Mouse (Mus musculus): ENCODE results near the gene 1700001P01Rik. TPM values are rescaled to one million over a fixed set of nuclear protein-coding genes. Genes with fewer than 3 reads are reported as not detected.

1700001P01Rik gene
- polyA plus RNA-seq, 1 experiment from 2014 or later: not detected

DNA sequence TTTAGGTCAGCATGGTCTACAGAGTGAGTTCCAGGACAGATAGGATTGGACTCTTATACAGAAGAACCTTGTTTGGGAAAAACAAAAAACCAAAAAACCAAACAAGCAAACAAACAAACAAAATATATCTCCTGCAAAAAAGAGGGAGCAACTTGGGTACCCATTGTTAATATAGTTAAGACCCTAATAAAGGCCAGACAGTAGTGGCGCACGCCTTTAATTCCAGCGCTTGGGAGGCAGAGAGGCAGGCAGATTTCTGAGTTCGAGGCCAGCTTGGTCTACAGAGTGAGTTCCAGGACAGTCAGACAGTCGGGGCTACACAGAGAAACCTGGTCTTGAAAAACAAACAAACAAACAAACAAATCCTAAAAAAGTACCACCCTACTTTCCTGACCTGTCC lies 14.0 kb upstream of the 1700001P01Rik start:
- Histone ChIP-seq H3K9me3 (replicated peaks; ENCODE audit: control insufficient read depth, low read length) (no peaks in the 10 kb centered on the region), H3K27me3 (ENCODE audit: control insufficient read depth, insufficient read depth, low read length) (no peaks in the 10 kb centered on the region), H3K9ac (ENCODE audit: low read length) (no peak overlapping the region), H3K4me3 (replicated peaks; ENCODE audit: low read length) (no peak overlapping the region), H3K27ac (ENCODE audit: low read length) (no peak overlapping the region), H3K36me3 (ENCODE audit: control insufficient read depth, insufficient read depth, low read length) (no peaks in the 10 kb centered on the region), H3K4me1 (ENCODE audit: control insufficient read depth, insufficient read depth, low read length) (no peaks in the 10 kb centered on the region), H3K4me2 (ENCODE audit: low read depth, low read length) (no peak overlapping the region)
- no peak for ATAC-seq (ENCODE audit: insufficient read depth, low FRiP score)
- 83% methylated on average over 5 of the region's 5 CpGs for WGBS

GRCm38 (mm10) chr11:97787961-97788360 lies 12.2 kb upstream of the 1700001P01Rik start:
- 87% methylated on average over 3 of the region's 3 CpGs for WGBS
- H3K4me3 ChIP-seq (replicated peaks; ENCODE audit: low read length): no peak overlapping the region
- H3K4me1 ChIP-seq (ENCODE audit: control insufficient read depth, insufficient read depth, low read length): no peaks in the 10 kb centered on the region
- H3K9me3 ChIP-seq (replicated peaks; ENCODE audit: control insufficient read depth, low read length): no peaks in the 10 kb centered on the region
- no peak overlapping the region for H3K27ac ChIP-seq (ENCODE audit: low read length)
- H3K27me3 ChIP-seq (ENCODE audit: control insufficient read depth, insufficient read depth, low read length): no peaks in the 10 kb centered on the region
- ATAC-seq (ENCODE audit: insufficient read depth, low FRiP score): no peak
- no peak overlapping the region for H3K9ac ChIP-seq (ENCODE audit: low read length)
- H3K36me3 ChIP-seq (ENCODE audit: control insufficient read depth, insufficient read depth, low read length): no peaks in the 10 kb centered on the region
- no peak overlapping the region for H3K4me2 ChIP-seq (ENCODE audit: low read depth, low read length)

GRCm38 (mm10) chr11:97782564-97782895 lies 6.8 kb upstream of the 1700001P01Rik start:
- H3K9ac ChIP-seq (ENCODE audit: low read length): peak overlapping the region; percentile 81
- peak overlapping the region; percentile 86 for H3K27ac ChIP-seq (ENCODE audit: low read length)
- H3K4me2 ChIP-seq (ENCODE audit: low read depth, low read length): peak overlapping the region; percentile 70
- WGBS: under 1% methylated on average over 10 of the region's 10 CpGs
- peaks cover 14% of the 10 kb centered on the region for H3K4me1 ChIP-seq (ENCODE audit: control insufficient read depth, insufficient read depth, low read length)
- peaks cover 28% of the 10 kb centered on the region for H3K36me3 ChIP-seq (ENCODE audit: control insufficient read depth, insufficient read depth, low read length)
- no peak for ATAC-seq (ENCODE audit: insufficient read depth, low FRiP score)
- H3K4me3 ChIP-seq (replicated peaks; ENCODE audit: low read length): peak overlapping the region; percentile 98
- no peaks in the 10 kb centered on the region for H3K9me3 ChIP-seq (replicated peaks; ENCODE audit: control insufficient read depth, low read length)
- H3K27me3 ChIP-seq (ENCODE audit: control insufficient read depth, insufficient read depth, low read length): no peaks in the 10 kb centered on the region

- peak within 1 kb of the TSS; percentile 86 for H3K27ac ChIP-seq (ENCODE audit: low read length)
- peak within 1 kb of the TSS; percentile 72 for H3K4me2 ChIP-seq (ENCODE audit: low read depth, low read length)
- H3K36me3 ChIP-seq (ENCODE audit: control insufficient read depth, insufficient read depth, low read length): peaks cover 33% of the 10 kb centered on the region
- H3K9ac ChIP-seq (ENCODE audit: low read length): peak within 1 kb of the TSS; percentile 99
- H3K4me3 ChIP-seq (replicated peaks; ENCODE audit: low read length): peak within 1 kb of the TSS; percentile 98
- peaks cover 14% of the 10 kb centered on the region for H3K4me1 ChIP-seq (ENCODE audit: control insufficient read depth, insufficient read depth, low read length)
- peak; percentile 97 for ATAC-seq (ENCODE audit: insufficient read depth, low FRiP score)
- H3K27me3 ChIP-seq (ENCODE audit: control insufficient read depth, insufficient read depth, low read length): no peaks in the 10 kb centered on the region
- WGBS: under 1% methylated on average over 67 of the region's 67 CpGs
- no peaks in the 10 kb centered on the region for H3K9me3 ChIP-seq (replicated peaks; ENCODE audit: control insufficient read depth, low read length)
Measured at GRCm38 (mm10) chr11:97781832-97782563, 6.3 kb upstream of the 1700001P01Rik start, which contains the start of gene Rpl23. Gene Rpl23, minus strand, starts transcription at chr11:97782437.

- peaks cover 33% of the 10 kb centered on the region for H3K36me3 ChIP-seq (ENCODE audit: control insufficient read depth, insufficient read depth, low read length)
- H3K27ac ChIP-seq (ENCODE audit: low read length): peak overlapping the region; percentile 86
- ATAC-seq (ENCODE audit: insufficient read depth, low FRiP score): no peak
- H3K27me3 ChIP-seq (ENCODE audit: control insufficient read depth, insufficient read depth, low read length): no peaks in the 10 kb centered on the region
- peaks cover 14% of the 10 kb centered on the region for H3K4me1 ChIP-seq (ENCODE audit: control insufficient read depth, insufficient read depth, low read length)
- H3K9me3 ChIP-seq (replicated peaks; ENCODE audit: control insufficient read depth, low read length): no peaks in the 10 kb centered on the region
- H3K4me2 ChIP-seq (ENCODE audit: low read depth, low read length): peak overlapping the region; percentile 72
- peak overlapping the region; percentile 99 for H3K9ac ChIP-seq (ENCODE audit: low read length)
- peak overlapping the region; percentile 98 for H3K4me3 ChIP-seq (replicated peaks; ENCODE audit: low read length)
- WGBS: 2% methylated on average over 11 of the region's 11 CpGs
Measured at GRCm38 (mm10) chr11:97781478-97781831, 5.7 kb upstream of the 1700001P01Rik start.

- H3K4me1 ChIP-seq (ENCODE audit: control insufficient read depth, insufficient read depth, low read length): peaks cover 14% of the 10 kb centered on the region
- peaks cover 33% of the 10 kb centered on the region for H3K36me3 ChIP-seq (ENCODE audit: control insufficient read depth, insufficient read depth, low read length)
- H3K9me3 ChIP-seq (replicated peaks; ENCODE audit: control insufficient read depth, low read length): no peaks in the 10 kb centered on the region
- ATAC-seq (ENCODE audit: insufficient read depth, low FRiP score): no peak
- peak overlapping the region; percentile 98 for H3K4me3 ChIP-seq (replicated peaks; ENCODE audit: low read length)
- H3K4me2 ChIP-seq (ENCODE audit: low read depth, low read length): peak overlapping the region; percentile 72
- no peak overlapping the region for H3K27ac ChIP-seq (ENCODE audit: low read length)
- 82% methylated on average over 2 of the region's 2 CpGs for WGBS
- peak overlapping the region; percentile 99 for H3K9ac ChIP-seq (ENCODE audit: low read length)
- no peaks in the 10 kb centered on the region for H3K27me3 ChIP-seq (ENCODE audit: control insufficient read depth, insufficient read depth, low read length)
Measured at GRCm38 (mm10) chr11:97779968-97780701, 4.4 kb upstream of the 1700001P01Rik start.

DNA sequence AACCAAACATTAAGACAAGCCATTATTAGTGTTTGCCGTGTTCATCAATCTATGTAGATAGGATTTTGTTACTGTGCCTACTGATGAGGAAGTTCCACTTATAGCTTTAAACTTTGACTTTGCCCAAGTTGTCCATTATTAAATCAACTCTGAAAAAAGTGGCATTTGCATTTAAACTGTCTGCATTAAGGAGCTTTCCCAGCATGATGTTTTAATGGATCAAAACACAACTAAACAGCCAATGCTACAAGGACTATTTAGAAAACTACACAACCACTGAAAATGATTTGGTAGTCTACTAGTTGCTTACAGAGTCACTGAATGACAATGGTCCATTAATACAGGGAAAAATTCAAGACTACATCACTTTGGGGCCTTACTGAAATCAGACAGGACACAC lies 3.2 kb upstream of the 1700001P01Rik start:
- Histone ChIP-seq H3K9me3 (replicated peaks; ENCODE audit: control insufficient read depth, low read length) (no peaks in the 10 kb centered on the region), H3K36me3 (ENCODE audit: control insufficient read depth, insufficient read depth, low read length) (peaks cover 33% of the 10 kb centered on the region), H3K4me3 (replicated peaks; ENCODE audit: low read length) (no peak overlapping the region), H3K27ac (ENCODE audit: low read length) (no peak overlapping the region), H3K4me1 (ENCODE audit: control insufficient read depth, insufficient read depth, low read length) (peaks cover 14% of the 10 kb centered on the region), H3K27me3 (ENCODE audit: control insufficient read depth, insufficient read depth, low read length) (no peaks in the 10 kb centered on the region), H3K9ac (ENCODE audit: low read length) (no peak overlapping the region), H3K4me2 (ENCODE audit: low read depth, low read length) (no peak overlapping the region)
- no peak for ATAC-seq (ENCODE audit: insufficient read depth, low FRiP score)
- 86% methylated on average over 1 of the region's 1 CpGs for WGBS

DNA sequence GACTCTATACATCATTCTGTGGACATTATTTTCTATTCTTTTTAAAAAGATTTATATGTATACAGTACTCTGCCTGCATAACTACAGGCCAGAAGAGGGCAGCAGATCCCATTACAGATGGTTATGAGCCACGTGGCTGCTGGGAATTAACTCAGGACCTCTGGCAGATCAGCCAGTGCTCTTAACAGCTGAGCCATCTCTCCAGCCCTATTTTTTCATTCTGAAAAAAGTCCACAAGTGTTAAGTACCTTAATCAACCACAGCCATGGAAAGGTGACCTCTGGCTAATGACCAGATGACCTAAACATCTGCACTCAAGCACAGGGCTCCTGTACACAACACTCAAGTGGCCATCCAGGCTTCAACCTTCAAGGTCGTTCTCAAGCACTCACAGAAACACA lies 1.4 kb upstream of the 1700001P01Rik start:
- ATAC-seq (ENCODE audit: insufficient read depth, low FRiP score): 0 out of 2 replicates have a peak, but pooled peaks have one; percentile 18
- Histone ChIP-seq H3K4me1 (ENCODE audit: control insufficient read depth, insufficient read depth, low read length) (peaks cover 14% of the 10 kb centered on the region), H3K9me3 (replicated peaks; ENCODE audit: control insufficient read depth, low read length) (no peaks in the 10 kb centered on the region), H3K9ac (ENCODE audit: low read length) (no peak overlapping the region), H3K36me3 (ENCODE audit: control insufficient read depth, insufficient read depth, low read length) (peaks cover 33% of the 10 kb centered on the region), H3K4me3 (replicated peaks; ENCODE audit: low read length) (no peak overlapping the region), H3K27ac (ENCODE audit: low read length) (no peak overlapping the region), H3K27me3 (ENCODE audit: control insufficient read depth, insufficient read depth, low read length) (no peaks in the 10 kb centered on the region), H3K4me2 (ENCODE audit: low read depth, low read length) (no peak overlapping the region)
- 47% methylated on average over 2 of the region's 2 CpGs for WGBS

GRCm38 (mm10) chr11:97776497-97777128 lies 895 bp upstream of the 1700001P01Rik start:
- Histone ChIP-seq H3K9me3 (replicated peaks; ENCODE audit: control insufficient read depth, low read length) (no peaks in the 10 kb centered on the region), H3K27me3 (ENCODE audit: control insufficient read depth, insufficient read depth, low read length) (no peaks in the 10 kb centered on the region), H3K4me3 (replicated peaks; ENCODE audit: low read length) (no peak overlapping the region), H3K9ac (ENCODE audit: low read length) (no peak overlapping the region), H3K4me2 (ENCODE audit: low read depth, low read length) (no peak overlapping the region), H3K4me1 (ENCODE audit: control insufficient read depth, insufficient read depth, low read length) (peaks cover 14% of the 10 kb centered on the region), H3K36me3 (ENCODE audit: control insufficient read depth, insufficient read depth, low read length) (peaks cover 33% of the 10 kb centered on the region), H3K27ac (ENCODE audit: low read length) (no peak overlapping the region)
- WGBS: 55% methylated on average over 5 of the region's 5 CpGs
- no peak for ATAC-seq (ENCODE audit: insufficient read depth, low FRiP score)

Measured in stomach, embryonic 16.5 days (tissue).